Mouse (Mus musculus) intestine, embryonic 15.5 days (tissue): ENCODE measurements around the gene Six5. TPM values are rescaled to one million over a fixed set of nuclear protein-coding genes. Genes with fewer than 3 reads are reported as not detected.

Experiments used
- ATAC-seq: fragments of 200-750 bp; cut with Nextera tagmentation; 2 replicates; pipeline ENCODE4 v1.8.0; 2017; ENCODE audit warnings: moderate TSS enrichment, moderate library complexity
- H3K27ac ChIP-seq: fragments of 300-500 bp; sonication (generic); 2 replicates; pipeline ENCODE4 v1.5.1; 2015; ENCODE audit warnings: mild to moderate bottlenecking, inconsistent platforms
- H3K27me3 ChIP-seq: fragments of 300-500 bp; sonication (generic); replicated peaks from 2 replicates; pipeline ENCODE4 v1.6.1; 2015; ENCODE audit warnings: inconsistent platforms
- H3K36me3 ChIP-seq: fragments of 300-500 bp; sonication (generic); 2 replicates; pipeline ENCODE4 v1.6.1; 2015; ENCODE audit warnings: inconsistent platforms
- H3K4me1 ChIP-seq: fragments of 300-500 bp; sonication (generic); replicated peaks from 2 replicates; pipeline ENCODE4 v1.6.1; 2015; ENCODE audit warnings: inconsistent platforms
- H3K4me2 ChIP-seq: fragments of 300-500 bp; sonication (generic); replicated peaks from 2 replicates; pipeline ENCODE4 v1.6.1; 2015; ENCODE audit warnings: mild to moderate bottlenecking, inconsistent platforms
- H3K4me3 ChIP-seq: fragments of 300-500 bp; sonication (generic); replicated peaks from 2 replicates; pipeline ENCODE4 v1.5.1; 2015; ENCODE audit warnings: inconsistent platforms
- H3K9ac ChIP-seq: fragments of 300-500 bp; sonication (generic); 2 replicates; pipeline ENCODE4 v1.6.1; 2015; ENCODE audit warnings: inconsistent platforms
- H3K9me3 ChIP-seq: fragments of 300-500 bp; sonication (generic); 2 replicates; pipeline ENCODE4 v1.6.1; 2016; ENCODE audit warnings: inconsistent platforms
- WGBS: fragments of 180-500 bp; shearing (Covaris S2); methylation state at CpG from one replicate; pipeline ENCODE4 v1.1.7; 2015; 5-methylcytosine and 5-hydroxymethylcytosine counted together
- polyA plus RNA-seq: library from polyadenylated mRNA; unstranded; fragments of >200 nt; fragmentation: Nextera tagmentation; extraction: Ambion mirVana; gene quantifications from 2 replicates; pipeline ENCODE4 v1.2.1, GENCODE M21; 2015

The Six5 gene
- polyA plus RNA-seq, 1 experiment from 2014 or later = 8.8 TPM

- H3K9ac ChIP-seq = peak overlapping the region; percentile 46
- H3K9me3 ChIP-seq = no peaks in the 10 kb centered on the region
- H3K27me3 ChIP-seq = no peaks in the 10 kb centered on the region
- H3K4me2 ChIP-seq = peak overlapping the region; percentile 83
- ATAC-seq = peak; percentile 99
- WGBS = under 1% methylated on average over 39 of the region's 39 CpGs
- H3K27ac ChIP-seq = peak overlapping the region; percentile 74
- H3K4me1 ChIP-seq = peaks cover 12% of the 10 kb centered on the region; the same call in 1 of the 2 replicates
- H3K4me3 ChIP-seq = peak overlapping the region; percentile 46
- H3K36me3 ChIP-seq = peaks cover 14% of the 10 kb centered on the region
These were observed 37.0 kb downstream of the Six5 start for GRCm38 (mm10) chr7:19131324-19131848.

GRCm38 (mm10) chr7:19136168-19136567 lies 41.8 kb downstream of the Six5 start:
- WGBS = 93% methylated on average over 13 of the region's 13 CpGs
- peaks cover 37% of the 10 kb centered on the region for H3K36me3 ChIP-seq

GRCm38 (mm10) chr7:19136673-19137334 lies 42.4 kb downstream of the Six5 start:
- no peak for ATAC-seq
- Histone ChIP-seq H3K4me3 (no peak overlapping the region), H3K4me2 (no peak overlapping the region), H3K4me1 (peaks cover 2% of the 10 kb centered on the region; the same call in 1 of the 2 replicates), H3K9me3 (no peaks in the 10 kb centered on the region), H3K9ac (no peak overlapping the region), H3K27me3 (no peaks in the 10 kb centered on the region), H3K36me3 (peaks cover 37% of the 10 kb centered on the region), H3K27ac (no peak overlapping the region)
- WGBS = 91% methylated on average over 38 of the region's 38 CpGs

More at GRCm38 (mm10) chr7:19136168-19136567, 41.8 kb downstream of the Six5 start:
- no peak overlapping the region for H3K4me2 ChIP-seq
- ATAC-seq = no peak
- no peak overlapping the region for H3K4me3 ChIP-seq
- no peak overlapping the region for H3K9ac ChIP-seq
- H3K27me3 ChIP-seq = no peaks in the 10 kb centered on the region
- H3K9me3 ChIP-seq = no peaks in the 10 kb centered on the region
- H3K27ac ChIP-seq = no peak overlapping the region
- peaks cover 5% of the 10 kb centered on the region; the same call in 1 of the 2 replicates for H3K4me1 ChIP-seq

GRCm38 (mm10) chr7:19137380-19137779 lies 43.0 kb downstream of the Six5 start:
- H3K4me2 ChIP-seq = no peak overlapping the region
- no peaks in the 10 kb centered on the region for H3K9me3 ChIP-seq
- no peak for ATAC-seq
- no peak overlapping the region for H3K27ac ChIP-seq
- H3K9ac ChIP-seq = no peak overlapping the region
- no peaks in the 10 kb centered on the region for H3K27me3 ChIP-seq
- H3K36me3 ChIP-seq = peaks cover 37% of the 10 kb centered on the region
- no peak overlapping the region for H3K4me3 ChIP-seq
- no peaks in the 10 kb centered on the region for H3K4me1 ChIP-seq
- WGBS = 58% methylated on average over 5 of the region's 5 CpGs

GRCm38 (mm10) chr7:19146793-19147192 lies 52.4 kb downstream of the Six5 start:
- no peaks in the 10 kb centered on the region for H3K36me3 ChIP-seq
- H3K9me3 ChIP-seq = no peaks in the 10 kb centered on the region
- H3K4me3 ChIP-seq = no peak overlapping the region
- 89% methylated on average over 10 of the region's 10 CpGs for WGBS
- H3K27me3 ChIP-seq = no peaks in the 10 kb centered on the region
- H3K4me1 ChIP-seq = peaks cover 15% of the 10 kb centered on the region
- H3K9ac ChIP-seq = no peak overlapping the region
- no peak overlapping the region for H3K4me2 ChIP-seq
- H3K27ac ChIP-seq = no peak overlapping the region
- ATAC-seq = no peak

GRCm38 (mm10) chr7:19147497-19148045 lies 53.2 kb downstream of the Six5 start:
- Histone ChIP-seq H3K36me3 (peaks cover 3% of the 10 kb centered on the region), H3K4me1 (peaks cover 15% of the 10 kb centered on the region), H3K27me3 (no peaks in the 10 kb centered on the region), H3K4me3 (no peak overlapping the region), H3K9ac (no peak overlapping the region), H3K4me2 (peak overlapping the region; percentile 80; the same call in 1 of the 2 replicates), H3K9me3 (no peaks in the 10 kb centered on the region), H3K27ac (no peak overlapping the region)
- no peak for ATAC-seq
- 43% methylated on average over 6 of the region's 6 CpGs for WGBS

Other genes with a start within 250 kb of the Six5 start
- gene Pglyrp1, start 223.3 kb upstream of the Six5 start, polyA plus RNA-seq = 53.1 and 72.8 TPM in 2 replicates
- gene Ccdc61, start 184.2 kb upstream of the Six5 start, polyA plus RNA-seq = 25.2 and 29.2 TPM in 2 replicates
- gene Nova2, start 168.7 kb upstream of the Six5 start, polyA plus RNA-seq = 0.49 and 0.57 TPM in 2 replicates
- not detected in 2 replicates for gene Nanos2, start 107.2 kb upstream of the Six5 start, polyA plus RNA-seq
- 2.5 and 2.9 TPM in 2 replicates for gene Mypop, start 103.3 kb upstream of the Six5 start, polyA plus RNA-seq
- 24.5 and 24.6 TPM in 2 replicates for gene Irf2bp1, start 90.5 kb upstream of the Six5 start, polyA plus RNA-seq
- gene Foxa3, start 71.1 kb upstream of the Six5 start, polyA plus RNA-seq = 26.6 and 28.3 TPM in 2 replicates
- 29.6 and 30.3 TPM in 2 replicates for gene Sympk, start 70.2 kb upstream of the Six5 start, polyA plus RNA-seq
- not detected in 2 replicates for gene Rsph6a, start 39.9 kb upstream of the Six5 start, polyA plus RNA-seq
- gene Dmwd, start 18.4 kb upstream of the Six5 start, polyA plus RNA-seq = 11.0 and 13.4 TPM in 2 replicates
- 52.2 and 53.7 TPM in 2 replicates for gene Dmpk, start 10.7 kb upstream of the Six5 start, polyA plus RNA-seq
- 1.8 and 2.3 TPM in 2 replicates for gene Gm4969, start 23.8 kb downstream of the Six5 start, polyA plus RNA-seq
- gene Fbxo46, start 25.3 kb downstream of the Six5 start, polyA plus RNA-seq = 10.5 and 12.8 TPM in 2 replicates
- gene Qpctl, start 54.7 kb downstream of the Six5 start, polyA plus RNA-seq = 9.2 and 11.5 TPM in 2 replicates
- gene Snrpd2, start 55.1 kb downstream of the Six5 start, polyA plus RNA-seq = 138 TPM in 2 replicates
- gene Gipr, start 71.5 kb downstream of the Six5 start, polyA plus RNA-seq = 2.5 and 2.8 TPM in 2 replicates
- gene Eml2, start 81.8 kb downstream of the Six5 start, polyA plus RNA-seq = 6.5 and 7.3 TPM in 2 replicates
- gene Gpr4, start 117.9 kb downstream of the Six5 start, polyA plus RNA-seq = 1.4 and 1.5 TPM in 2 replicates
- 36.8 and 39.4 TPM in 2 replicates for gene Opa3, start 133.7 kb downstream of the Six5 start, polyA plus RNA-seq
- gene Vasp, start 177.2 kb downstream of the Six5 start, polyA plus RNA-seq = 109 and 114 TPM in 2 replicates
- gene Ppm1n, start 185.5 kb downstream of the Six5 start, polyA plus RNA-seq = 0.14 and 0.34 TPM in 2 replicates
- 11.3 and 12.5 TPM in 2 replicates for gene Rtn2, start 188.0 kb downstream of the Six5 start, polyA plus RNA-seq
- 0.09 and 0.14 TPM in 2 replicates for gene Fosb, start 215.5 kb downstream of the Six5 start, polyA plus RNA-seq